Mouse (Mus musculus): ENCODE data around the gene Serf1. TPM values are rescaled to one million over a fixed set of nuclear protein-coding genes. Genes with fewer than 3 reads are reported as not detected.

Gene Serf1
- 59.6 TPM for polyA plus RNA-seq (2014; fragmentation: Illumina TruSeq; extraction: RNeasy Lipid Tissue Mini Kit (QIAGEN cat#74804); ENCODE audit: low read depth, low replicate concordance)

GRCm38 (mm10) chr13:100107652-100108472 lies at the start of gene Serf1:
Serf1 (plus strand) TSS chr13:100108012.

GRCm38 (mm10) chr13:100103748-100104254 lies 4.0 kb upstream of the Serf1 start, which contains the start of gene Bdp1:
Bdp1 (minus strand) TSS chr13:100104070.

GRCm38 (mm10) chr13:100124423-100125257 lies 16.8 kb downstream of the Serf1 start, which contains the start of gene Smn1:
Smn1 (plus strand) TSS chr13:100124852.

Other genes starting within 250 kb of the Serf1 start
- gene Cartpt, start 206.9 kb upstream of the Serf1 start, polyA plus RNA-seq (2014; fragmentation: Illumina TruSeq; extraction: RNeasy Lipid Tissue Mini Kit (QIAGEN cat#74804); ENCODE audit: low read depth, low replicate concordance), result 0.42 TPM
- gene Mccc2, start 92.4 kb upstream of the Serf1 start, polyA plus RNA-seq (2014; fragmentation: Illumina TruSeq; extraction: RNeasy Lipid Tissue Mini Kit (QIAGEN cat#74804); ENCODE audit: low read depth, low replicate concordance), result 56.9 TPM
- gene Bdp1, start 3.9 kb upstream of the Serf1 start, polyA plus RNA-seq (2014; fragmentation: Illumina TruSeq; extraction: RNeasy Lipid Tissue Mini Kit (QIAGEN cat#74804); ENCODE audit: low read depth, low replicate concordance), result 8.0 TPM
- gene Smn1, start 16.8 kb downstream of the Serf1 start, polyA plus RNA-seq (2014; fragmentation: Illumina TruSeq; extraction: RNeasy Lipid Tissue Mini Kit (QIAGEN cat#74804); ENCODE audit: low read depth, low replicate concordance), result 20.1 TPM
- 1.5 TPM for gene Naip2, start 94.1 kb downstream of the Serf1 start, polyA plus RNA-seq (2014; fragmentation: Illumina TruSeq; extraction: RNeasy Lipid Tissue Mini Kit (QIAGEN cat#74804); ENCODE audit: low read depth, low replicate concordance)
- gene Naip5, start 138.3 kb downstream of the Serf1 start, polyA plus RNA-seq (2014; fragmentation: Illumina TruSeq; extraction: RNeasy Lipid Tissue Mini Kit (QIAGEN cat#74804); ENCODE audit: low read depth, low replicate concordance), result 1.9 TPM
- 1.6 TPM for gene Naip6, start 209.7 kb downstream of the Serf1 start, polyA plus RNA-seq (2014; fragmentation: Illumina TruSeq; extraction: RNeasy Lipid Tissue Mini Kit (QIAGEN cat#74804); ENCODE audit: low read depth, low replicate concordance)